In genomic region chr9:63108580-63108979, GRCm38 (mm10) we compare ENCODE assay signal across 8 mouse cellular contexts. TPM values are rescaled to one million over a fixed set of nuclear protein-coding genes. Genes with fewer than 3 reads are reported as not detected.
DNase-seq lines count a peak whose midpoint lies in the region; ATAC-seq and TF ChIP-seq lines count a peak whose summit lies in the region.

No protein-coding gene starts in this region.

- H3K4me2 ChIP-seq in forebrain, embryonic 16.5 days (ENCODE audit: low read length), result peak overlapping the region; percentile 85
- peak overlapping the region; percentile 67 for H3K4me2 ChIP-seq in intestine, postnatal 0 days (replicated peaks; ENCODE audit: low read depth)
- peak overlapping the region; percentile 57 for H3K4me2 ChIP-seq in liver, embryonic 16.5 days (ENCODE audit: low read depth, low read length)
- H3K4me2 ChIP-seq in stomach, embryonic 14.5 days (replicated peaks; ENCODE audit: low read depth, low read length), result peak overlapping the region; percentile 65

- H3K4me1 ChIP-seq in forebrain, embryonic 16.5 days (replicated peaks; ENCODE audit: control insufficient read depth, insufficient read depth, low read length), result peaks cover 12% of the 10 kb centered on the region
- H3K4me1 ChIP-seq in intestine, postnatal 0 days (replicated peaks; ENCODE audit: control insufficient read depth, insufficient read depth, low read length), result peaks cover 4% of the 10 kb centered on the region; the same call in 1 of the 2 replicates
- H3K4me1 ChIP-seq in liver, embryonic 16.5 days (ENCODE audit: control insufficient read depth, low read depth, low read length), result no peaks in the 10 kb centered on the region; the same call in 1 of the 2 replicates
- H3K4me1 ChIP-seq in stomach, embryonic 14.5 days (ENCODE audit: control insufficient read depth, insufficient read depth, low read length), result peaks cover 15% of the 10 kb centered on the region

- H3K36me3 ChIP-seq in forebrain, embryonic 16.5 days (ENCODE audit: control insufficient read depth, insufficient read depth), result no peaks in the 10 kb centered on the region
- H3K36me3 ChIP-seq in intestine, postnatal 0 days (ENCODE audit: control insufficient read depth, insufficient read depth), result no peaks in the 10 kb centered on the region
- H3K36me3 ChIP-seq in liver, embryonic 16.5 days (ENCODE audit: control insufficient read depth, insufficient read depth), result no peaks in the 10 kb centered on the region
- no peaks in the 10 kb centered on the region for H3K36me3 ChIP-seq in stomach, embryonic 14.5 days (ENCODE audit: control insufficient read depth, insufficient read depth, low read length)

- ATAC-seq in forebrain, embryonic 16.5 days, result no peak
- ATAC-seq in intestine, postnatal 0 days, result no peak
- no peak; the same call in 1 of the 2 replicates for ATAC-seq in liver, embryonic 16.5 days (ENCODE audit: low read depth)
- ATAC-seq in stomach, embryonic 14.5 days (ENCODE audit: insufficient number of reproducible peaks, insufficient read depth, low FRiP score, low read depth), result no peak; the same call in 1 of the 2 replicates

- DNase-seq in right cerebral cortex, postnatal 25 days, result peak; percentile 11
- no peak for DNase-seq in right cerebral cortex, postnatal 10 days (ENCODE audit: low spot score in 2 of 2)
- DNase-seq in layer of hippocampus, adult 8-10 months (ENCODE audit: low spot score in 2 of 2), result no peak
- DNase-seq in T-cell, adult 2 months (ENCODE audit: low spot score), result no peak

- peak overlapping the region; percentile 66 for H3K9ac ChIP-seq in forebrain, embryonic 16.5 days (replicated peaks; ENCODE audit: low read depth, low read length)
- peak overlapping the region; percentile 54 for H3K9ac ChIP-seq in intestine, postnatal 0 days (ENCODE audit: low read depth, low read length)
- H3K9ac ChIP-seq in liver, embryonic 16.5 days (ENCODE audit: low read depth, low read length), result peak overlapping the region; percentile 2; the same call in 1 of the 2 replicates
- H3K9ac ChIP-seq in stomach, embryonic 14.5 days (replicated peaks; ENCODE audit: low read depth, low read length), result peak overlapping the region; percentile 61

- H3K27me3 ChIP-seq in forebrain, embryonic 16.5 days (replicated peaks; ENCODE audit: control insufficient read depth, insufficient read depth, low read length), result no peaks in the 10 kb centered on the region
- no peaks in the 10 kb centered on the region for H3K27me3 ChIP-seq in intestine, postnatal 0 days (replicated peaks; ENCODE audit: control insufficient read depth, insufficient read depth, low read length)
- H3K27me3 ChIP-seq in liver, embryonic 16.5 days (ENCODE audit: control insufficient read depth, insufficient read depth, low read depth, low read length), result 0 out of 2 replicates have a peak, but pooled peaks cover 6% of the 10 kb centered on the region
- H3K27me3 ChIP-seq in stomach, embryonic 14.5 days (ENCODE audit: control insufficient read depth, insufficient read depth, low read length), result no peaks in the 10 kb centered on the region

- 29% methylated on average over 4 of the region's 4 CpGs for WGBS in forebrain, embryonic 16.5 days
- 29% methylated on average over 4 of the region's 4 CpGs for WGBS in intestine, postnatal 0 days
- 43% methylated on average over 4 of the region's 4 CpGs for WGBS in liver, embryonic 16.5 days (ENCODE audit: insufficient replicate concordance)
- WGBS in stomach, embryonic 14.5 days, result 31% methylated on average over 4 of the region's 4 CpGs

- peak overlapping the region; percentile 45 for H3K27ac ChIP-seq in forebrain, embryonic 16.5 days (ENCODE audit: low read length)
- peak overlapping the region; percentile 88 for H3K27ac ChIP-seq in intestine, postnatal 0 days (ENCODE audit: low read depth, low read length)
- H3K27ac ChIP-seq in liver, embryonic 16.5 days (ENCODE audit: low read length), result peak overlapping the region; percentile 76
- H3K27ac ChIP-seq in stomach, embryonic 14.5 days (ENCODE audit: low read length), result peak overlapping the region; percentile 99

- H3K4me3 ChIP-seq in forebrain, embryonic 16.5 days (replicated peaks; ENCODE audit: low read length), result peak overlapping the region; percentile 50
- peak overlapping the region; percentile 55 for H3K4me3 ChIP-seq in intestine, postnatal 0 days (ENCODE audit: low read depth, low read length)
- peak overlapping the region; percentile 57 for H3K4me3 ChIP-seq in liver, embryonic 16.5 days (ENCODE audit: low read depth, low read length)
- peak overlapping the region; percentile 42 for H3K4me3 ChIP-seq in stomach, embryonic 14.5 days (ENCODE audit: low read depth, low read length)

- H3K9me3 ChIP-seq in forebrain, embryonic 16.5 days (ENCODE audit: control insufficient read depth, low read length), result no peaks in the 10 kb centered on the region
- no peaks in the 10 kb centered on the region for H3K9me3 ChIP-seq in intestine, postnatal 0 days (ENCODE audit: control insufficient read depth)
- no peaks in the 10 kb centered on the region; the same call in 1 of the 2 replicates for H3K9me3 ChIP-seq in liver, embryonic 16.5 days (replicated peaks; ENCODE audit: control insufficient read depth, low read length)
- H3K9me3 ChIP-seq in stomach, embryonic 14.5 days (ENCODE audit: control insufficient read depth, low read depth, low read length), result no peaks in the 10 kb centered on the region

- TF ChIP-seq CTCF in intestine, postnatal 0 days (IDR thresholded peaks at IDR 0.05; ENCODE audit: low read depth), result peak; percentile 13; the same call in 1 of the 2 replicates

RNA-seq across cellular contexts. Expression of gene Skor1, which starts 40.2 kb away (rescaled TPM):
- 0.24 and 0.32 TPM in 2 replicates for polyA plus RNA-seq in forebrain, embryonic 16.5 days (2015; fragmentation: Nextera tagmentation; extraction: Ambion mirVana)
- not detected in 2 replicates for polyA plus RNA-seq in intestine, postnatal 0 days (2015; fragmentation: Nextera tagmentation; extraction: Ambion mirVana)
- polyA plus RNA-seq in liver, embryonic 16.5 days (2015; fragmentation: Nextera tagmentation; extraction: Ambion mirVana), result not detected in 2 replicates
- polyA plus RNA-seq in stomach, embryonic 14.5 days (2014; fragmentation: Nextera tagmentation; extraction: Ambion mirVana), result not detected in 2 replicates
- total RNA-seq in layer of hippocampus, adult 8-10 months (2022), result under 1 TPM in 1 of 4 experiments, not detected in 3; 0.18 TPM

Comparison
In these comparisons a context has a peak if more than half of its experiments do, and no peak if none do; other contexts are left out.
1. H3K27ac ChIP-seq: peak in every context shown above with its lines; median percentile 99 in stomach, embryonic 14.5 days; 88 in intestine, postnatal 0 days; 76 in liver, embryonic 16.5 days; 45 in forebrain, embryonic 16.5 days.
2. H3K9ac ChIP-seq: peak in every context shown above with its lines; median percentile 66 in forebrain, embryonic 16.5 days; 61 in stomach, embryonic 14.5 days; 54 in intestine, postnatal 0 days; 2 in liver, embryonic 16.5 days.